Mouse (Mus musculus): ENCODE measurements around the gene Rhbdl1. TPM values are rescaled to one million over a fixed set of nuclear protein-coding genes. Genes with fewer than 3 reads are reported as not detected.
A peak's percentile ranks its signal among the peaks of the same experiment; 100 is the strongest.

The Rhbdl1 gene
- polyA plus RNA-seq, 1 experiment = 29.2 TPM

DNA sequence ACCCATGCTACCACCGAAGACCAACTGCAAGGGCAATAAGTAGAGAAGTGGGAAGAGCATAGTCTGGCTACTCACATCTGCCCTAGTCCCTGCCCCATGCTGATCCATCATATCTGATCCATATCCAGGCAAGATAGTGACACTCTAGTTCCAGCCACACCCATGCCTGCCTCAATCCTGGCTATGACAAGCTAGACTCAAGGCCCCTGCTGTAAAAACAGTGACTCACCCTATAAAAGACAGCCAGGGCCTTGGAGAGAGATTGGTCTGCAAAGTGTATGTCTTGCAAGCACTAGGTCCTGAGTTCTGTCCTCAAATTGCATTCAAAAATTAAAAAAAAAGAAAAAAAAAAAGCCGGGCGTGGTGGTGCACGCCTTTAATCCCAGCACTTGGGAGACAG, 30.6 kb downstream of the Rhbdl1 start:
- Histone ChIP-seq H3K27me3 (ENCODE audit: control insufficient read depth, insufficient read depth, low read length) (peaks cover 14% of the 10 kb centered on the region; the same call in 1 of the 2 replicates), H3K4me1 (replicated peaks; ENCODE audit: control insufficient read depth, insufficient read depth, low read length) (no peaks in the 10 kb centered on the region), H3K4me3 (ENCODE audit: control insufficient read depth, insufficient read depth, low read length) (no peak overlapping the region), H3K36me3 (ENCODE audit: control insufficient read depth, insufficient read depth, low read length) (no peaks in the 10 kb centered on the region), H3K27ac (ENCODE audit: control insufficient read depth, insufficient read depth, low read length) (no peak overlapping the region)
- no peak for TF ChIP-seq POLR2A (IDR thresholded peaks at IDR 0.05; ENCODE audit: control insufficient read depth, extremely low read depth, insufficient read depth, low read length, poor library complexity)
- no peak for TF ChIP-seq CTCF (IDR thresholded peaks at IDR 0.05; ENCODE audit: borderline replicate concordance, control insufficient read depth, extremely low read depth, insufficient read depth, low read length, poor library complexity)
- 82% methylated on average over 4 of the region's 4 CpGs for WGBS
- DNase-seq = no peak

DNA sequence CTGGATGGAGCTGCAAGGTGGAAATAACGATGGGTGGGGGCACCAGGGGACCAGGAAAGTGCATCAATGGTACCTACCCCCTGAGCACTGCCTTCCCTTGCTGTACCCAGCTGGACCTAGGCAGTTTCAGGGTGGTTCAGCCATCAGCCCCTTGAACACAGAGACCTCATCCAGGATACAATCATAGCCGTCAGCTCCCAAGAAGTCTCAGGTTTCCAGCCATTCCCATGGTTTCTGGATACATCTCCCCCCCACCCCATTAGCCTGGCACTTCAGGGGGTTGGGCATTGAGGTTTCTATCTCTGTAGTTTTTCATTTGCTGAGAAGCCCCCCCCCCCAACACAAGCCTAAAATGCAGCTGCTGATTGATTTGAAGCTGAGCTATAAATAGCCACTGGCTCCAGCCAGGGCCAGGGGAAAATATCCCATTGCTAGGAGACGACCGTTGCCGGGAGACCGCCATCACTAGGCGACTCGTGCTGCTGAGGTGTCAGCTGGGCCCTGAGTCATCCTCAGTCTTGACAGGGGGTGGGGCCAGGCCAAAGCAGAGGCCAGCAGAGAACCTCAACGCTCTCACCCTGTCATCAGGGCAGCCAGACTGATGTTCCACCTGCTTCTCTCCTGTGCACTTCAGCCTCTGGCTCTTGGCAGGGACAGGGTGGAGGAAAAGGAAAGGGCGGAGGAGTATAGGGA, 34.1 kb downstream of the Rhbdl1 start:
- WGBS = 15% methylated on average over 10 of the region's 10 CpGs
- no peak for DNase-seq
- H3K4me3 ChIP-seq (ENCODE audit: control insufficient read depth, insufficient read depth, low read length) = no peak overlapping the region
- no peaks in the 10 kb centered on the region for H3K4me1 ChIP-seq (replicated peaks; ENCODE audit: control insufficient read depth, insufficient read depth, low read length)
- no peak overlapping the region for H3K27ac ChIP-seq (ENCODE audit: control insufficient read depth, insufficient read depth, low read length)
- no peak for TF ChIP-seq POLR2A (IDR thresholded peaks at IDR 0.05; ENCODE audit: control insufficient read depth, extremely low read depth, insufficient read depth, low read length, poor library complexity)
- no peak for TF ChIP-seq CTCF (IDR thresholded peaks at IDR 0.05; ENCODE audit: borderline replicate concordance, control insufficient read depth, extremely low read depth, insufficient read depth, low read length, poor library complexity)
- H3K36me3 ChIP-seq (ENCODE audit: control insufficient read depth, insufficient read depth, low read length) = no peaks in the 10 kb centered on the region
- H3K27me3 ChIP-seq (ENCODE audit: control insufficient read depth, insufficient read depth, low read length) = no peaks in the 10 kb centered on the region; the same call in 1 of the 2 replicates

DNA sequence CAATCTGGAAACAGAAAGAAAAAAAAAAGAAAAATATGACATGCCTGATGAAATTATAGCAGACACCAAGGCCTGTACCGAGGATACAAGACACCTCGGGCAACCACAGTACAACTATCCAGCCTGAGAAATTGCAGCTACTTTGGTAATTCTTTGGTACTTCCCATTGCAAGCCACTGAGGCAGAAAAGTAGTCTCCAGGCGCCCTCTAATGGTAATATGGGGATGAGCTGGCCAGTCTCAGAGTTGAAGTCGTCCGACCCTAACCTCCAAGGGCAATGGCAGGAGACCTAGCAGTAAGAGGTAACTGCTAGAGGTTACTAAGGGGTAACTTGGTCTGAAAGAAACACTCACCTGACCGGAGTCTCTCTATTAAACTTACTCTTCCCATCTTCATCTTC, 36.1 kb downstream of the Rhbdl1 start:
- Histone ChIP-seq H3K4me3 (ENCODE audit: control insufficient read depth, insufficient read depth, low read length) (no peak overlapping the region), H3K36me3 (ENCODE audit: control insufficient read depth, insufficient read depth, low read length) (no peaks in the 10 kb centered on the region), H3K27me3 (ENCODE audit: control insufficient read depth, insufficient read depth, low read length) (no peaks in the 10 kb centered on the region), H3K4me1 (replicated peaks; ENCODE audit: control insufficient read depth, insufficient read depth, low read length) (peaks cover 8% of the 10 kb centered on the region), H3K27ac (ENCODE audit: control insufficient read depth, insufficient read depth, low read length) (no peak overlapping the region)
- 8% methylated on average over 6 of the region's 6 CpGs for WGBS
- DNase-seq = peak; percentile 73
- no peak for TF ChIP-seq CTCF (IDR thresholded peaks at IDR 0.05; ENCODE audit: borderline replicate concordance, control insufficient read depth, extremely low read depth, insufficient read depth, low read length, poor library complexity)

DNA sequence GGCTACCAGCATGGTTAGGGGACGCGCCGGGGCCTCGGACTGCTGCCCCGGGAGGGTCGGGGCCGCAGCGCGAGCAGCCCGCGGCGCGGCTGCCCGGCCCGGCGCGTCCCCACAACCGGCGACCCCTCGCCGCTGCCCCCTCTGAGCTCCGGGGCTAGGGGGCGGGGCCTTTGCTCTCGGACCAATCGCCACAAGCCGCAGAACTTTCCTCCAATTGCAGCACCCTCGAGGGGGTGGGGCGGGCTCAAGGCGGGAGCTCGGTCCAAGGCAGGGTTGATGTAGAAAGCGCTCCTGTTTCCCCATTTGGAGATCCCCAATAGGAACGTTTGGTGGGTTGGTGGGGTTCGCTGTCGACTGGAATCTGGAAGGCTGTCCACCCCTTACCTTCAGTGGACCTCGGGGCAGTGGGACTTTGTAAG, 40.1 kb downstream of the Rhbdl1 start, which contains the start of gene Metrn:
Gene Metrn, minus strand, starts transcription at position 186 of the 419 bp plus-strand sequence.
- DNase-seq = peak; percentile 94
- peaks cover 31% of the 10 kb centered on the region for H3K4me1 ChIP-seq (replicated peaks; ENCODE audit: control insufficient read depth, insufficient read depth, low read length)
- TF ChIP-seq POLR2A (IDR thresholded peaks at IDR 0.05; ENCODE audit: control insufficient read depth, extremely low read depth, insufficient read depth, low read length, poor library complexity) (peak; percentile 73), CTCF (IDR thresholded peaks at IDR 0.05; ENCODE audit: borderline replicate concordance, control insufficient read depth, extremely low read depth, insufficient read depth, low read length, poor library complexity) (0 out of 2 replicates have a peak, but pooled peaks have one; percentile 35)
- H3K27ac ChIP-seq (ENCODE audit: control insufficient read depth, insufficient read depth, low read length) = no peak within 1 kb of the TSS
- no peaks in the 10 kb centered on the region for H3K27me3 ChIP-seq (ENCODE audit: control insufficient read depth, insufficient read depth, low read length)
- under 1% methylated on average over 35 of the region's 35 CpGs for WGBS
- no peaks in the 10 kb centered on the region for H3K36me3 ChIP-seq (ENCODE audit: control insufficient read depth, insufficient read depth, low read length)
- peak within 1 kb of the TSS; percentile 95 for H3K4me3 ChIP-seq (ENCODE audit: control insufficient read depth, insufficient read depth, low read length)

DNA sequence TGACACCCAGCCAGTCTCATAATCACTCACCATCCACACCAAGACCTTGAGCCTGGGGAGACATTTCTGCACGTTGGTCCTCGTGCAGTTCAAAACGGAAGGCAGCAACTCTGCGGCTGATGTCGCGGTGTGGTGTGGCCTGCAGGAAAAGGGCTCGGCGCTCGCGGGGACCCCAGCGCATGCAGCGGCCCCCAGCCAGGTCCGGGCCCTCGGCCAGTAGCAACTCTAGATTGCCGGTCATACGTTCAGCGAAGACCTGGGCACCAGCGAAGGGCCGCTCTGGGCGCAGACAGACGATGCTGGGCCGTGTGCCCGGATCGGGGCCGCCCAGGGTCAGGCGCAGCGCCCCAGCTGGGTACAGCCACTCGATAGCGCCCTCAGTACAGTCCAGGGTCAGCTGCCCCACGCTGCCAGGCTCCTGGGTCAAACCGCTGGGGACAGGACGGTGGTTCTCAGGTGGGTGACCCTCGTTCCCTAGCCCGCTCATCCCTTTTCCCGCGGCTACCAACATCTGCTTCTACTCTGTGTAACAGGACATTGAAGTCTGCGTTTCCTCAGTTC, 40.8 kb downstream of the Rhbdl1 start:
- Histone ChIP-seq H3K4me3 (ENCODE audit: control insufficient read depth, insufficient read depth, low read length) (peak overlapping the region; percentile 95), H3K27me3 (ENCODE audit: control insufficient read depth, insufficient read depth, low read length) (no peaks in the 10 kb centered on the region), H3K36me3 (ENCODE audit: control insufficient read depth, insufficient read depth, low read length) (no peaks in the 10 kb centered on the region), H3K4me1 (replicated peaks; ENCODE audit: control insufficient read depth, insufficient read depth, low read length) (peaks cover 36% of the 10 kb centered on the region), H3K27ac (ENCODE audit: control insufficient read depth, insufficient read depth, low read length) (no peak overlapping the region)
- peak; percentile 34 for DNase-seq
- under 1% methylated on average over 37 of the region's 37 CpGs for WGBS
- TF ChIP-seq POLR2A (IDR thresholded peaks at IDR 0.05; ENCODE audit: control insufficient read depth, extremely low read depth, insufficient read depth, low read length, poor library complexity) = no peak
- TF ChIP-seq CTCF (IDR thresholded peaks at IDR 0.05; ENCODE audit: borderline replicate concordance, control insufficient read depth, extremely low read depth, insufficient read depth, low read length, poor library complexity) = no peak

DNA sequence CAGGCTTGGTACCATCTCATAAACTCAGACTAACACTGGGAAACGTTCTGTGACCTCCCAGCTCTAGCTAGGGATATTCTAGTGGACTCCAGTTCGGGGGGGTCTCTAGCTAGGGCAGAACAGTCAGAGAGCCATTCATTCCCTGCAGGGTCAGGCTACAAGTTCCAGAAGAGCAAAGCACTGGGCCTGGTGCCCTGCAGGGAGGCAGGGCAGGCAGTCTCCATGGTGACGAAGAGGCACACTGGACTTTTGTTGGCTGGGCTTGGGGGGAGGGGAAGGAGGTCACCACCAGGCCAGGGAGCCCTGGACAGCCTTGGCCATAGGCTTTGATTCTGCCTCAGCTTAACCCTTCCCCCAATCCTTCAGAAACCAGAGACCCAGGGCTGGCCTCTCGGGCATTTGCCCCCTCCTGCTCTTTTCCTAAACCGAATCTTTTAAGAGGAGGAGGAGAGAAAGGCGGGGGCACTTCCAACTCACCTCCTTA, 41.4 kb downstream of the Rhbdl1 start, which contains the start of gene AC134908.4:
Gene AC134908.4, minus strand, starts transcription at position 51 of the 484 bp plus-strand sequence.
- no peak for DNase-seq
- peaks cover 38% of the 10 kb centered on the region for H3K4me1 ChIP-seq (replicated peaks; ENCODE audit: control insufficient read depth, insufficient read depth, low read length)

More for the DNA sequence above, 41.4 kb downstream of the Rhbdl1 start, which contains the start of gene AC134908.4:
- Histone ChIP-seq H3K27me3 (ENCODE audit: control insufficient read depth, insufficient read depth, low read length) (no peaks in the 10 kb centered on the region), H3K36me3 (ENCODE audit: control insufficient read depth, insufficient read depth, low read length) (no peaks in the 10 kb centered on the region), H3K4me3 (ENCODE audit: control insufficient read depth, insufficient read depth, low read length) (peak within 1 kb of the TSS; percentile 95), H3K27ac (ENCODE audit: control insufficient read depth, insufficient read depth, low read length) (no peak within 1 kb of the TSS)
- TF ChIP-seq POLR2A (IDR thresholded peaks at IDR 0.05; ENCODE audit: control insufficient read depth, extremely low read depth, insufficient read depth, low read length, poor library complexity) = no peak
- TF ChIP-seq CTCF (IDR thresholded peaks at IDR 0.05; ENCODE audit: borderline replicate concordance, control insufficient read depth, extremely low read depth, insufficient read depth, low read length, poor library complexity) = no peak
- 67% methylated on average over 6 of the region's 6 CpGs for WGBS

Data from thymus, adult 2 months (tissue).